Mouse (Mus musculus): Measurements from ENCODE around the gene Trim63. TPM values are rescaled to one million over a fixed set of nuclear protein-coding genes. Genes with fewer than 3 reads are reported as not detected.
"Not testable (repeated sequence)": the region's sequence is repeated elsewhere in the genome, so short reads cannot be mapped to it uniquely, and the experiment has no call there.

The Trim63 gene
- polyA plus RNA-seq, 1 experiment, result 0.07 TPM

GRCm38 (mm10) chr4:134328832-134329231, 13.9 kb downstream of the Trim63 start:
- 72% methylated on average over 8 of the region's 8 CpGs for WGBS
- no peak overlapping the region for H3K4me3 ChIP-seq (replicated peaks; ENCODE audit: insufficient read depth, low read depth, low read length)
- no peaks in the 10 kb centered on the region for H3K4me1 ChIP-seq (ENCODE audit: control insufficient read depth, insufficient read depth, low read length)
- DNase-seq, result no peak
- no peak overlapping the region for H3K27ac ChIP-seq (ENCODE audit: insufficient read depth, low read length)
- no peak for TF ChIP-seq CTCF (IDR thresholded peaks at IDR 0.05; ENCODE audit: borderline replicate concordance, insufficient read depth, low read depth, low read length)
- TF ChIP-seq POLR2A (IDR thresholded peaks at IDR 0.05; ENCODE audit: borderline replicate concordance, insufficient read depth, low read length), result no peak
- H3K27me3 ChIP-seq (ENCODE audit: control insufficient read depth, insufficient read depth, low read length), result no peaks in the 10 kb centered on the region

GRCm38 (mm10) chr4:134330281-134330680, 15.4 kb downstream of the Trim63 start:
- 46% methylated on average over 5 of the region's 5 CpGs for WGBS
- no peaks in the 10 kb centered on the region for H3K4me1 ChIP-seq (ENCODE audit: control insufficient read depth, insufficient read depth, low read length)
- no peak overlapping the region for H3K27ac ChIP-seq (ENCODE audit: insufficient read depth, low read length)
- no peak for TF ChIP-seq CTCF (IDR thresholded peaks at IDR 0.05; ENCODE audit: borderline replicate concordance, insufficient read depth, low read depth, low read length)
- TF ChIP-seq POLR2A (IDR thresholded peaks at IDR 0.05; ENCODE audit: borderline replicate concordance, insufficient read depth, low read length), result no peak
- H3K4me3 ChIP-seq (replicated peaks; ENCODE audit: insufficient read depth, low read depth, low read length), result no peak overlapping the region
- no peak for DNase-seq
- no peaks in the 10 kb centered on the region for H3K27me3 ChIP-seq (ENCODE audit: control insufficient read depth, insufficient read depth, low read length)

GRCm38 (mm10) chr4:134341231-134341630, 26.3 kb downstream of the Trim63 start:
- not testable (repeated sequence) for DNase-seq; H3K4me1 ChIP-seq (ENCODE audit: control insufficient read depth, insufficient read depth, low read length); H3K27ac ChIP-seq (ENCODE audit: insufficient read depth, low read length); H3K27me3 ChIP-seq (ENCODE audit: control insufficient read depth, insufficient read depth, low read length); H3K4me3 ChIP-seq (replicated peaks; ENCODE audit: insufficient read depth, low read depth, low read length)
- whole genome bisulfite sequencing, result 52% methylated on average over 6 of the region's 6 CpGs

GRCm38 (mm10) chr4:134342213-134342779, 27.4 kb downstream of the Trim63 start:
- H3K27ac ChIP-seq (ENCODE audit: insufficient read depth, low read length), result no peak overlapping the region
- no peak for DNase-seq
- H3K27me3 ChIP-seq (ENCODE audit: control insufficient read depth, insufficient read depth, low read length), result peaks cover 2% of the 10 kb centered on the region; the same call in 1 of the 2 replicates
- H3K4me3 ChIP-seq (replicated peaks; ENCODE audit: insufficient read depth, low read depth, low read length), result no peak overlapping the region
- 49% methylated on average over 11 of the region's 11 CpGs for WGBS
- H3K4me1 ChIP-seq (ENCODE audit: control insufficient read depth, insufficient read depth, low read length), result no peaks in the 10 kb centered on the region; the same call in 1 of the 2 replicates
- no peak for TF ChIP-seq CTCF (IDR thresholded peaks at IDR 0.05; ENCODE audit: borderline replicate concordance, insufficient read depth, low read depth, low read length)
- TF ChIP-seq POLR2A (IDR thresholded peaks at IDR 0.05; ENCODE audit: borderline replicate concordance, insufficient read depth, low read length), result no peak

- 3% methylated on average over 61 of the region's 61 CpGs for WGBS
- no peak for TF ChIP-seq CTCF (IDR thresholded peaks at IDR 0.05; ENCODE audit: borderline replicate concordance, insufficient read depth, low read depth, low read length)
- TF ChIP-seq POLR2A (IDR thresholded peaks at IDR 0.05; ENCODE audit: borderline replicate concordance, insufficient read depth, low read length), result no peak
- no peak within 1 kb of the TSS for H3K27ac ChIP-seq (ENCODE audit: insufficient read depth, low read length)
- no peaks in the 10 kb centered on the region; the same call in 1 of the 2 replicates for H3K4me1 ChIP-seq (ENCODE audit: control insufficient read depth, insufficient read depth, low read length)
- DNase-seq, result no peak
- H3K4me3 ChIP-seq (replicated peaks; ENCODE audit: insufficient read depth, low read depth, low read length), result no peak within 1 kb of the TSS
- peaks cover 2% of the 10 kb centered on the region; the same call in 1 of the 2 replicates for H3K27me3 ChIP-seq (ENCODE audit: control insufficient read depth, insufficient read depth, low read length)
Observed at GRCm38 (mm10) chr4:134343071-134344031, 28.4 kb downstream of the Trim63 start, which contains the start of gene Slc30a2. Gene Slc30a2 (plus strand): TSS chr4:134343181.

- WGBS, result 61% methylated on average over 3 of the region's 3 CpGs
- TF ChIP-seq CTCF (IDR thresholded peaks at IDR 0.05; ENCODE audit: borderline replicate concordance, insufficient read depth, low read depth, low read length) (no peak), POLR2A (IDR thresholded peaks at IDR 0.05; ENCODE audit: borderline replicate concordance, insufficient read depth, low read length) (no peak)
- DNase-seq, result no peak
Observed at GRCm38 (mm10) chr4:134344620-134345019, 29.7 kb downstream of the Trim63 start.

GRCm38 (mm10) chr4:134345802-134346201, 30.9 kb downstream of the Trim63 start:
- 63% methylated on average over 15 of the region's 15 CpGs for WGBS
- Histone ChIP-seq H3K4me3 (replicated peaks; ENCODE audit: insufficient read depth, low read depth, low read length) (no peak overlapping the region), H3K27ac (ENCODE audit: insufficient read depth, low read length) (no peak overlapping the region), H3K27me3 (ENCODE audit: control insufficient read depth, insufficient read depth, low read length) (peaks cover 2% of the 10 kb centered on the region; the same call in 1 of the 2 replicates), H3K4me1 (ENCODE audit: control insufficient read depth, insufficient read depth, low read length) (no peaks in the 10 kb centered on the region; the same call in 1 of the 2 replicates)
- DNase-seq, result no peak
- TF ChIP-seq CTCF (IDR thresholded peaks at IDR 0.05; ENCODE audit: borderline replicate concordance, insufficient read depth, low read depth, low read length), result no peak
- TF ChIP-seq POLR2A (IDR thresholded peaks at IDR 0.05; ENCODE audit: borderline replicate concordance, insufficient read depth, low read length), result no peak

More at GRCm38 (mm10) chr4:134344620-134345019, 29.7 kb downstream of the Trim63 start:
- no peak overlapping the region for H3K4me3 ChIP-seq (replicated peaks; ENCODE audit: insufficient read depth, low read depth, low read length)
- H3K27ac ChIP-seq (ENCODE audit: insufficient read depth, low read length), result no peak overlapping the region
- peaks cover 2% of the 10 kb centered on the region; the same call in 1 of the 2 replicates for H3K27me3 ChIP-seq (ENCODE audit: control insufficient read depth, insufficient read depth, low read length)
- no peaks in the 10 kb centered on the region; the same call in 1 of the 2 replicates for H3K4me1 ChIP-seq (ENCODE audit: control insufficient read depth, insufficient read depth, low read length)

Measured in cerebellum, adult 2 months (tissue).